Mouse (Mus musculus) heart, postnatal 4 days (tissue): Measurements from ENCODE around the gene Mrps9. TPM values are rescaled to one million over a fixed set of nuclear protein-coding genes. Genes with fewer than 3 reads are reported as not detected.
"Not testable (repeated sequence)": the region's sequence is repeated elsewhere in the genome, so short reads cannot be mapped to it uniquely, and the experiment has no call there.

Experiments
- DNase-seq: peaks from one replicate; pipeline ENCODE4 v3.0.0; 2021
- total RNA-seq, 2 experiments: library from RNA; stranded (reverse); gene quantifications; 2 replicates each; pipeline ENCODE4 v1.2.3; 2021

Mrps9 gene
- total RNA-seq = 10 to 100 TPM; 90.6 to 95.1 TPM

DNA sequence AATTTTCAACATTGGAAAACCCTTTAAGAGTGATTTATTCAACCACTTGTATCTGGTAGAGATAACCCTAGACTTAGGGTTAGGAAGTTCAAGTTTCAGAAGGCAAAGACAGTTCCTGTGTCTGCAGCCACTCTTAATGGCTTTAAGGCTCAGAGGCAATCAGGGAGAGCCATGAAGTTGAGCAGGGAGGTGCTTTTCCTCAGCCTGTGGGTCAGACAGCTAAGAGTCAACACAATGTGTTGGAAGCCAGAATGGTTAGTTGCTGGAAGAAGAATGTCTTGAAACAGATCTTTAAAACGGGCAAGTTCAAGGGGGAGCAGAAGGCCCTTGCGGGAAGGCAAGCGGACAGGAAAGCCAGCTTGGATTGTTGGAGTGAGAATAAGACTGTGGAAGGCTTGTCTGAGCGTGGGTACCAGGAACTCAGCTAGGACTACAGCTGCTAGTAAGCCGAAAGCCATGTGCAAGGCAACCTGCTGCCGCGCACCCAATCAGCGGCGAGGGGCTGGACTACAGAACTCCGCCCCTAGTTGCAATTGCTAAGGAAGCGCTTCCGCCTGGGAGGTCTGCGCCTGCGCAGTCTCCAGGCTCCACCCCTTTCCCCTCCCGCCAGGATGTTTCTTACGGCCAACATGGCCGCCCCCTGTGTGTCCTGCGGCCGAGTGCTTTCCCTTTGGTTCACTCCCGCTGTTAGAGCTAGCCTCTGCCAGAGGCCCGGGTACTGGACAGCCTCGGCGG lies at the start of gene Mrps9:
Gene Mrps9 (plus strand): TSS at position 571 of the 735 bp plus-strand sequence.
- peak; percentile 99 for DNase-seq

- DNase-seq = no peak
Observed at GRCm38 (mm10) chr1:42813301-42813845, 37.7 kb upstream of the Mrps9 start.

DNA sequence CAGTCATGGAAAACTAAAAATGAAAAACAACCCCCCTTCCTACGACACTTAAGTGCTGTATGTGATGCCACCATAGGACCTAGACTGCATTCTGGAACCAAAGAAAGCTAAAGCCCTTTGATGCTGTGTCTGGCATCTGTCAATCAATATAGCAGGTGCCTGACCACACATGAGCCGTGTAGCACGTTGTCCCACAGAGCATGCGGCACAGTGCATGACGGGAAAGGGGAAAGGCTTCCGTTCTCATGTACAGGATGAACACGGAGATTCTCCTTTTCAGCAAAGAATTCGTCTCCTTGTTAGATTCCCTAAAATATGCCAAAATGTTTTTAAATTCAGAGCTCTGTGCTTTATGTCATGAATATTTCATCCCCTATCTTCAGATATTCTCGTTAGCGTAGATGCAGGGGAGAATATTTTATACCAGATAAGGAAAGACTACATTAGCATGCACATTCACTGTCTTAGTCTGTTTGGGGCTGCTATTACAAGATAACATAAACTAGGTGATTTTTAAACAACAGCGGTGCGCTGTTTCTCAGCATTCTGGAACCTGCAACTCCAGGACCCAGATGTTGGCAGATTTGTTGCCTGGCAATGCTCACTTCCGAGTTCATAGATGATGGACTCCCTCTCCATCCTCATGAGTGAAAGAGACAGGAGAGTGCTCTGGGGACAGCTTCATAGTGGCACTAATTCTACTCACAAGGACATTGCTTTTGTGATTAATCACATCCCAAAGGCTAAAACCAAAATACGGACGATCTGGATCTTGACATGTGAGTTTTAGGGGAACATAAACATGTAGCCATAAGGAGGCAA lies 36.0 kb upstream of the Mrps9 start:
- DNase-seq = no peak

DNA sequence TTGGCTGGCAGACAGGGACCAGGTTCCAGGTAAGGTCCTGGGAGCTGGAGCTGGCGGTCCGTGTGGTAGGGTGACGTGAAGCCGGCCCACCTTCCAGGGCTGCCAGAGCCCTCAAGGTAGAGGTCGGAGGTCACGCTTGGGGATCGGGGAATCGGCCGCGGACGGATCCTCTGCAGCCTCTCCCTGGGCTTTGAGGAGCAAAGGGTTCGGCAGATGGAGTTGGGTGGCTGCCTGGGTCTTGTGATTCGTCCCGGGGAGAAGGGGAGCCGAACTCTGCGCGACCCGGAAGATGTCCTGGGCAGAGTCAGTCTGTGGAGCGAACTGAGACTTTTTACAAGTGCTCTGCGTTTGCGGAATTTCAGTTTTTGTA lies 350 bp downstream of the Mrps9 start:
- DNase-seq = no peak

GRCm38 (mm10) chr1:42851810-42852209 lies 777 bp downstream of the Mrps9 start:
- no peak for DNase-seq

DNA sequence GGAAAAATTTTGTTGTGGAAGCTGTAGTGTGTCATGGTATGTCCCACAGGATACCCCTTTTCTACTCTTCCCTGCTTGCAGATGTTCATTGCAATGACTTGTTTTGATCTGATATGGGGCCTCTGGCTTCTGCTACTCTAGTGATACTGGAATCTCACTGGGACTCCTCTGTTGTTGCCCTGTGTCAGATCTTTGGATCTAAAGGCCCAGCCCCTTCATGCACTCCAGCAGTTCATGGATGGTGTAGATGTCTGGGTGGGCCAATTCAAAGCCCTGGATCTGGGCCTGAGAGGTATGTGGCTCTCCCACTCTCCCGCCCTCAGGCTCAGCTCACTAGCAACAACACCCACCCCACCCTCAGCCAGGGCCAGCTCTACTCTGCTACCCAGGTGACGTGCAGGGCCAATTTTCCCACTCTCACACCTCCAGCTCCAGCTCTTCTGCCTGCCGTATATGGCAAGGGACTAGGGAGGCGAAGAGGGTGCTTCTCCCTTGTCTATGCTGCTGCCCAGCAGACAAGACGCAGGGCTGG lies 13.8 kb downstream of the Mrps9 start:
- DNase-seq = no peak

DNA sequence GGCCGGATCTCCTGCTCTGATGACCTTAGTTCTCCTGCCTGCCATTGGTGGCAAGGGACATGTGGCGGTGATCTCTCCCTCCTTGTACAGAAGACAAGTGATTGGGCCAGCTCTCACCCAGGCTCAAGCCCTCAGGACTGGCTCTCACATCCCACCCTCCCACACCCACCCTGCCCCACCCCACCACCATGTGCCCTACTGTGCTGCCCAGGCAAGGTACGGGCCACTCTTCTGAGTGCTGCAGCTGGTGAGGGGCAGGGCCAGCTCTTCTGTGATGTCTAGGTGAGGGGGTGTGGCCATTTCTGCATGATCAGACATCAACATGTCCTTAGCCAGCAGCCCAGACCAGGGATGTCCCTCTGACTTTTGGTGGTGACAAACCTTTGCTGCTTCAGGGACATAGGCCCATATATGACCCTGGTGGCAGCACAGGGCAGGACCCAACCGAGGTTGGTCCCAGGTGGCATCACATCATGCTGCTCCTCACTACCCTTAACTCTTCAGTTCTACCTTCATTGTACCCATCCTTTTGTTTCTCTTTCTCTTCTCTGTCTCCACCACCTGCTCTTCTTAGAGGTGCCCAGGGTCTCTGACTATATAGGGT lies 14.4 kb downstream of the Mrps9 start:
- DNase-seq = no peak

DNA sequence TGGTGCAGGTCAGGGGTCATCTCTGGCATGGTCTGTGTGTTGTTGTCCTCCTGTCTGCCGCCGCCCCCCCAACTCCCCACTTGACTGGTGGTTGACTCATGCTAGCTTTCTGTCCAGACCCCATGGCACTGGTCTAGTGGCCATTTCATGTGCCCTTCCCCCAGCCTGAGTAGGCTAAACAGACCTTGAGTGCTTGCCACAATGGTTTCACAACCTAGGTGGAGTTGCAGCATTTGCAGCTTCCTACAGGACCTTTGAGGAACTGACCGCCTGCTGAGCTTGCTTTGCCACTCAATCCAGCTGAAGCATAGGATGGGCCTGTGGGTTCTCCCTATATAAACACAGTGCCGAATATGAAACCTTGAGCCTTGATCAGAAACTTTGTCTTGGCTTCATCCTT lies 15.0 kb downstream of the Mrps9 start:
- no peak for DNase-seq

DNA sequence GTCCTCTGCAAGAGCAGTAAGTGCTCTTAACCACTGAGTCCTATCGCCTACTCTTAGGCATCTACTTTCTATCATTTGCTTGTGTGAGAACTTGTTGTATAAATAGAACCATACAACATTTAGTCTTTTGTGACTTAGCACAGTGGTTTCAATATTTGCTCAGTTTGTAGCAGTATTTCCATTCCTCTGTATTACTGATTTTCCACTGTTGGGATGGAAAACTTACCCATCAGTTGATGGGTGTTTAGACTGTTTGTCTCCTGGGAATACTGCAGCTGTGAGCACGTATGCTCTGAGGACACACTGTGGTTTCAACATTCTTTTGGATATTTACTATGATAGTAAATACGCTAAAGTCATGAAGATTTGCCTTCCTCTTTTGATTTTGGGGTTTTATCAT lies 16.2 kb downstream of the Mrps9 start:
- DNase-seq = no peak

GRCm38 (mm10) chr1:42874174-42874573 lies 23.1 kb downstream of the Mrps9 start:
- peak; percentile 14 for DNase-seq

- no peak for DNase-seq
Observed at GRCm38 (mm10) chr1:42875271-42875670, 24.2 kb downstream of the Mrps9 start.

DNA sequence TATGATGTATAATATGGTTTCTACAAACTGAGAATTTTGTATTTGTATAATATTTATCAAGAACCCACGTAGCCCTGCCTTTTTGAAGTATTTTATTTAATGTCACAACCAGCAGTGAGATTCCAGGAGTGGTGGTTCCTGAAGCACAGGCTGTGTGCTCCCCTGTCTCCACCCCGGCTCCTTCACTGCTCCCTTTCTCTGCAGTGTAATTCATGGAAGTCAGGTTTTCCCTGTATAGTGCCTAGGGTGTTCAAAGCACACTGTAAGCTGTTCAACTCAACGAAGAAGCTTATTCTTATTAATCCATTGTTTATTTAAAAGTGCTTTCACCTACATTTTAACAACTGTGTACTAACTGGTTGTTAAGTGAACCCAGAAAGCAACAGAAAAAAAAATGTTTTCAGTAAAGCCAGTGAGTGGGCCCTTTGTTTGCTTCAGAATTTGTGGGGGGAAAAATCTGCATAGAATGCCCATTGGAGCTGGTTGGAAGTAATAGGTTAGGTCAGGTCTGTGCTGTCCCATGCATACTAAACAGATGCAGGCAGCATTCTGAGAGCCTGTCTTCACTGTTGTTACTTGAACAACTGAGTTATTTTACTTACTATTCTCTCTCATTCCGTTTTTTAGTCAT lies 25.5 kb downstream of the Mrps9 start:
- DNase-seq = no peak

DNA sequence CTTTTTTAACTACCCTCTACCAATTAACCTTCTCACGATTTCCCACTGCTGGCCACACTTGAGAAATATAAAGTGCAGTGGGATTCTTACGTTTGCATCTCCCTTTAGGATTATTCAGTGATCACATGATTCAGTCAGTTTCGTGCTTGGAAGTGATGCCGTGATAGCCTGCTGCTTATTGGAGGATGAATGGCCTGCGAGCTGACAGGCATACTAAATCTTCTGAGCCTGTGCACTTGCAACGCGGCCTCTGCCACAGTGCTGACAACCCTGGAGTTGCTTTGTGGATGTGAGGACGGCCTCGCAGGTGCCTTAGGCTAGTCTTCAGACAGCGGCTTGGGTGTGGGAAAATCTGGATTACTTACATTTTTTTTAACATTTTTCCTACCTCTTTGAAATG lies 26.2 kb downstream of the Mrps9 start:
- DNase-seq = no peak

DNA sequence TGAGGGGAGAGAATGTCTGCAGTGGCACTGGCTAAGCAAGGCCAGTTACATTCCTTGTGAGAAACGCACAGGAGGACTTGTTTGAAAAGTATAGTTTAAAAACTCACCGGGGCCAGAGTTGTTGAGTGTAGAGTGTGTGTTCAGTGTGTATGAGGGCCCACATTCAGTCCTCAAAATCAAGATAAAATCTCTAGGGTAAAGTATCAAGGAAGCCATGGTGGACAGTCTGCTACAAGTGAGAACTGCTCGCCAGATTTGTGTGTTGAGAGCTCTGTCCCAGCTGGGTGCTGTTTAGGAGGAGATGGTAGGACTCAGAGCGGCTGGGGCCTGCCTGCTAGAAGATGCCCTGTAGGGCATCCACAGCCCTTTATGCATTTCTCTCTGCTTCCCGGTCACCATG lies 27.8 kb downstream of the Mrps9 start:
- DNase-seq = no peak

- no peak for DNase-seq
Observed at GRCm38 (mm10) chr1:42882258-42882657, 31.2 kb downstream of the Mrps9 start.

DNA sequence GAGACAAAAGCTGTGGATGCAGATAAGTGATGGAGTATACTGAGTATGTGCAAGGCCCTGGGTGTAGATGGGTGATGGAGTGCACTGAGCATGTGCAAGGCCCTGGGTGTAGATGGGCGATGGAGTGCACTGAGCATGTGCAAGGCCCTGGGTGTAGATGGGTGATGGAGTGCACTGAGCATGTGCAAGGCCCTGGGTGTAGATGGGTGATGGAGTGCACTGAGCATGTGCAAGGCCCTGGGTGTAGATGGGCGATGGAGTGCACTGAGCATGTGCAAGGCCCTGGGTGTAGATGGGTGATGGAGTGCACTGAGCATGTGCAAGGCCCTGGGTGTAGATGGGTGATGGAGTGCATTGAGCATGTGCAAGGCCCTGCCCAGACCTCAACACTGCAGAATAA lies 32.4 kb downstream of the Mrps9 start:
- not testable (repeated sequence) for DNase-seq

GRCm38 (mm10) chr1:42887835-42888234 lies 36.8 kb downstream of the Mrps9 start:
- DNase-seq = no peak

GRCm38 (mm10) chr1:42888541-42889349 lies 37.7 kb downstream of the Mrps9 start:
- DNase-seq = no peak

- DNase-seq = no peak
Observed at GRCm38 (mm10) chr1:42889421-42889887, 38.4 kb downstream of the Mrps9 start.

GRCm38 (mm10) chr1:42894695-42895094 lies 43.7 kb downstream of the Mrps9 start:
- DNase-seq = no peak

- no peak for DNase-seq
Observed at GRCm38 (mm10) chr1:42905148-42905547, 54.1 kb downstream of the Mrps9 start.
